Mouse (Mus musculus) stomach, embryonic 14.5 days (tissue): ENCODE measurements around the gene Hist1h2bk. TPM values are rescaled to one million over a fixed set of nuclear protein-coding genes. Genes with fewer than 3 reads are reported as not detected.

Source experiments
- ATAC-seq: fragments of 200-750 bp; cut with Nextera tagmentation; 2 replicates; pipeline ENCODE4 v1.8.0; 2017; ENCODE audit warnings: low read depth, moderate TSS enrichment; ENCODE audit not compliant: insufficient number of reproducible peaks, insufficient read depth, low FRiP score
- H3K27ac ChIP-seq: fragments of 300-500 bp; sonication (generic); 2 replicates; pipeline ENCODE4 v1.5.1; 2014; ENCODE audit warnings: mild to moderate bottlenecking, low read length, moderate library complexity, mixed read lengths
- H3K27me3 ChIP-seq: fragments of 300-500 bp; sonication (generic); 2 replicates; pipeline ENCODE4 v1.6.1; 2014; ENCODE audit warnings: low read length, control low read depth, mixed read lengths; ENCODE audit not compliant: control insufficient read depth, insufficient read depth
- H3K36me3 ChIP-seq: fragments of 300-500 bp; sonication (generic); 2 replicates; pipeline ENCODE4 v1.6.1; 2014; ENCODE audit warnings: mild to moderate bottlenecking, control low read depth, low read length, moderate library complexity, mixed read lengths; ENCODE audit not compliant: control insufficient read depth, insufficient read depth
- H3K4me1 ChIP-seq: fragments of 300-500 bp; sonication (generic); 2 replicates; pipeline ENCODE4 v1.6.1; 2014; ENCODE audit warnings: low read length, control low read depth, mixed read lengths; ENCODE audit not compliant: control insufficient read depth, insufficient read depth
- H3K4me2 ChIP-seq: fragments of 300-500 bp; sonication (generic); replicated peaks from 2 replicates; pipeline ENCODE4 v1.6.1; 2014; ENCODE audit warnings: low read depth, low read length, control low read depth
- H3K4me3 ChIP-seq: fragments of 300-500 bp; sonication (generic); 2 replicates; pipeline ENCODE4 v1.5.1; 2014; ENCODE audit warnings: low read depth, low read length, control low read depth
- H3K9ac ChIP-seq: fragments of 300-500 bp; sonication (generic); replicated peaks from 2 replicates; pipeline ENCODE4 v1.6.1; 2014; ENCODE audit warnings: low read depth, mild to moderate bottlenecking, control low read depth, low read length, moderate library complexity, mixed read lengths
- H3K9me3 ChIP-seq: fragments of 300-500 bp; sonication (generic); 2 replicates; pipeline ENCODE4 v1.6.1; 2016; ENCODE audit warnings: low read depth, low read length, control low read depth; ENCODE audit not compliant: control insufficient read depth
- whole genome bisulfite sequencing: fragments of 180-500 bp; shearing (Covaris S2); extraction: QIAGEN DNeasy Blood & Tissue Kit; methylation state at CpG from one replicate; pipeline ENCODE4 v1.1.7; 2014; 5-methylcytosine and 5-hydroxymethylcytosine counted together
- polyA plus RNA-seq: library from polyadenylated mRNA; unstranded; fragments of >200 nt; fragmentation: Nextera tagmentation; extraction: Ambion mirVana; gene quantifications from 2 replicates; pipeline ENCODE4 v1.2.1, GENCODE M21; 2014

The Hist1h2bk gene
- polyA plus RNA-seq, 1 experiment from 2014 or later = 7.5 TPM

GRCm38 (mm10) chr13:22007121-22007510, 28.6 kb upstream of the Hist1h2bk start:
- Histone ChIP-seq H3K27me3 (peaks cover 61% of the 10 kb centered on the region), H3K9ac (no peak overlapping the region), H3K4me2 (peak overlapping the region; percentile 87), H3K9me3 (no peaks in the 10 kb centered on the region), H3K4me3 (peak overlapping the region; percentile 45), H3K4me1 (peaks cover 4% of the 10 kb centered on the region; the same call in 1 of the 2 replicates), H3K27ac (no peak overlapping the region), H3K36me3 (no peaks in the 10 kb centered on the region)
- no peak for ATAC-seq
- WGBS = 5% methylated on average over 18 of the region's 18 CpGs

- no peak overlapping the region for H3K4me3 ChIP-seq
- H3K27ac ChIP-seq = no peak overlapping the region
- no peak for ATAC-seq
- no peaks in the 10 kb centered on the region for H3K9me3 ChIP-seq
- WGBS = 53% methylated on average over 7 of the region's 7 CpGs
- H3K9ac ChIP-seq = no peak overlapping the region
- H3K4me1 ChIP-seq = peaks cover 4% of the 10 kb centered on the region; the same call in 1 of the 2 replicates
- no peaks in the 10 kb centered on the region for H3K36me3 ChIP-seq
- H3K27me3 ChIP-seq = peaks cover 65% of the 10 kb centered on the region
- no peak overlapping the region for H3K4me2 ChIP-seq
These were observed 27.8 kb upstream of the Hist1h2bk start for GRCm38 (mm10) chr13:22007872-22008271.

- H3K4me1 ChIP-seq = peaks cover 4% of the 10 kb centered on the region; the same call in 1 of the 2 replicates
- no peaks in the 10 kb centered on the region for H3K36me3 ChIP-seq
- H3K27me3 ChIP-seq = peaks cover 64% of the 10 kb centered on the region
- H3K9me3 ChIP-seq = no peaks in the 10 kb centered on the region
- no peak overlapping the region for H3K4me3 ChIP-seq
- no peak overlapping the region for H3K27ac ChIP-seq
- WGBS = 81% methylated on average over 3 of the region's 3 CpGs
- H3K9ac ChIP-seq = no peak overlapping the region
- ATAC-seq = no peak
- H3K4me2 ChIP-seq = no peak overlapping the region
These were observed 27.0 kb upstream of the Hist1h2bk start for GRCm38 (mm10) chr13:22008707-22009106.

GRCm38 (mm10) chr13:22009642-22010041, 26.0 kb upstream of the Hist1h2bk start, which contains the start of gene Prss16:
Gene Prss16, minus strand, starts transcription at chr13:22009742.
- Histone ChIP-seq H3K4me3 (no peak within 1 kb of the TSS), H3K27ac (no peak within 1 kb of the TSS), H3K9ac (no peak within 1 kb of the TSS), H3K27me3 (peaks cover 62% of the 10 kb centered on the region), H3K36me3 (no peaks in the 10 kb centered on the region), H3K9me3 (no peaks in the 10 kb centered on the region), H3K4me1 (peaks cover 8% of the 10 kb centered on the region; the same call in 1 of the 2 replicates), H3K4me2 (no peak within 1 kb of the TSS)
- WGBS = 35% methylated on average over 7 of the region's 7 CpGs
- ATAC-seq = no peak

GRCm38 (mm10) chr13:22013716-22014115, 22.0 kb upstream of the Hist1h2bk start:
- no peak overlapping the region for H3K4me2 ChIP-seq
- H3K9ac ChIP-seq = no peak overlapping the region
- 23% methylated on average over 13 of the region's 13 CpGs for WGBS
- H3K36me3 ChIP-seq = no peaks in the 10 kb centered on the region
- H3K9me3 ChIP-seq = no peaks in the 10 kb centered on the region; the same call in 1 of the 2 replicates
- H3K27me3 ChIP-seq = peaks cover 49% of the 10 kb centered on the region
- H3K4me1 ChIP-seq = 0 out of 2 replicates have a peak, but pooled peaks cover 4% of the 10 kb centered on the region
- ATAC-seq = no peak
- no peak overlapping the region for H3K4me3 ChIP-seq
- H3K27ac ChIP-seq = no peak overlapping the region

DNA sequence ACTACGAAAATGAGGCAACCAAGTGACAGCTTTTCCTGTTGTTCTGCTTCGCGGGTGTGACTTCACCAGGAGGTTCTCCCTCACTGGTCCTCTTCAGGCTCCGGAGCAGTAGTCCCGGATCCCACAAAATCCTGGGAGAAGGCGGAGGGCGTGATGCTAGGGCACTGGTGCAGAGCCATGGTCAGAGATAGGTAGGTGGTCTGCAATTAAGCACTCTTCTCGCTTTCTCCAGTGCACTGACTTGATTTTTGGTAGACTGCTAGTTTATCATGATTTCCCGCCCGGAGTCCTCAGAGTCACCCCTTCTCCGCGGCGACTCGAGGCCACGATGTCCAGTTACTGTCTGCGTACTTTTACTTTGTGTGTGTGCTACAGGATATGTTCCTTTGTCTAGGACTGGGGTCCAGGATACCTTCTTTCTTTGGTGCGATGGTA, 21.2 kb upstream of the Hist1h2bk start:
- H3K9ac ChIP-seq = no peak overlapping the region

DNA sequence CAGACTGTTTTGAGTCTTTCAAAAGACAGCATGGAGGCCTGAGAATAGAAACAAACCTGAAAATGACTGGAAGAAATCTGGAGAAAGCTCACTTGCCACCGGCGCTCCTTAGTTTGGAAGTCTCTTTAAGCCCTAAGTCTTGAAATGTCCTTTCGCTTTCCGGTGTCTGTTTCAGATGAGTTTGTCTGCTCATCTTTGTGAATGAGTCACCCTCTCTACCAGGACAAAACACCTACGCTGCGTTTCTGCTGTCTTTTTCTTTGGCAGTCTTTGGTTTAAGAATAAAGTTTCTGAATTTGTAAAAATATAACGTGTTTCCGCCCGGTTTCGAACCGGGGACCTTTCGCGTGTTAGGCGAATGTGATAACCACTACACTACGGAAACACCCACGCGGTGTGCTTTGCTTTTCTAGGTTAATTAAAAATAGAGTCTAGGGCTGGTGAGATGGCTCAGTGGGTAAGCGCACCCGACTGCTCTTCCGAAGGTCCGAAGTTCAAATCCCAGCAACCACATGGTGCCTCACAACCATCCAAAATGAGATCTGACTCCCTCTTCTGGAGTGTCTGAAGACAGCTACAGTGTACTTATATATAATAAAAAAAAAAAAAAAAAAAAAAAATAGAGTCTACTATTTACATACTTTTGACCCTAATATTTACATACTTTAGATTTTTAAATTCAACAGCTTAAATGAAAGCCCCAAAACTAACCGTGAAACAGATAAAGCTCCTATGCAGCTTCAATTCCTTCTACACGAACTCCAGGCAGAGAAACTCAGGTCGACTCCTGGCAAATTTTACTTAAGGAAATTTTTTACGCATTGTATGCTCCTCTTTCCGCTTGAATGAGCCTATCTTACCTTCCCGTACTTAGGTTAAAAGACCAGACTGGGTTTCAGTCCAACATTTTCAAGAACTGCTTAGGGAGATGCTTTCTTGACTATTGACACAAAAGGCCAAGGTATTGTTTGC, 19.9 kb upstream of the Hist1h2bk start:
- Histone ChIP-seq H3K27ac (no peak overlapping the region), H3K4me2 (0 out of 2 replicates have a peak overlapping the region, but pooled peaks have one; percentile 33), H3K27me3 (peaks cover 34% of the 10 kb centered on the region), H3K4me3 (peak overlapping the region; percentile 8), H3K9me3 (no peaks in the 10 kb centered on the region; the same call in 1 of the 2 replicates), H3K4me1 (0 out of 2 replicates have a peak, but pooled peaks cover 4% of the 10 kb centered on the region), H3K9ac (no peak overlapping the region), H3K36me3 (no peaks in the 10 kb centered on the region)
- WGBS = 15% methylated on average over 27 of the region's 27 CpGs
- ATAC-seq = peak; percentile 81

More for the DNA sequence above, 21.2 kb upstream of the Hist1h2bk start:
- H3K27me3 ChIP-seq = peaks cover 42% of the 10 kb centered on the region
- no peak for ATAC-seq
- no peaks in the 10 kb centered on the region; the same call in 1 of the 2 replicates for H3K9me3 ChIP-seq
- no peak overlapping the region for H3K27ac ChIP-seq
- H3K36me3 ChIP-seq = no peaks in the 10 kb centered on the region
- H3K4me3 ChIP-seq = peak overlapping the region; percentile 5; the same call in 1 of the 2 replicates
- H3K4me2 ChIP-seq = peak overlapping the region; percentile 33
- WGBS = 14% methylated on average over 17 of the region's 17 CpGs
- 0 out of 2 replicates have a peak, but pooled peaks cover 4% of the 10 kb centered on the region for H3K4me1 ChIP-seq
